Mouse (Mus musculus) urinary bladder, postnatal 36 days (tissue): ENCODE results near the gene Fbxw14.
"Not testable (repeated sequence)": the region's sequence is repeated elsewhere in the genome, so short reads cannot be mapped to it uniquely, and the experiment has no call there.

ENCODE experiments used
- DNase-seq, 2 experiments: peaks; one replicate each; pipeline ENCODE4 v3.0.0; 2022; ENCODE audit warnings: low spot score in 2 of 2, mixed read lengths in 1 of 2

Gene Fbxw14

DNA sequence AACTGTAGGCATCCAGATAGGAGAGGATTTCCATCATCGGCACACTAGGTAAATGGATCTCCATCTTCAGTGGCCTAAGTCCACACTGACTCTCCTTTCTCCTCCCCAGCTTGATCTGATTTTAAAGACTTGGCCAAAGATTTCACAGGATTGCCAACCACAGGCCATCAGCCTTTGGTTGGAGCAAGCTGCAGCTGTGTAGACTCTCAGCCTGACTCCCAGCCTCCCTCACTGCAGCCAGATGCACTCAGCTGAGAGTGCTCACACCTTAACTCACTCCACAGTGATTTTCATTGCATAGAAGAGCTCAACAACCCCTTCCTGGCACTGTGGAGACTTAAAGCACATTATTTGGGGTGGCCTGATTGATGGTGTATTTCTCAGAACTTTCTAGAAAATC, at the start of gene Fbxw14:
Gene Fbxw14, minus strand, starts transcription at position 101 of the 400 bp plus-strand sequence.
- not testable (repeated sequence) for DNase-seq

DNA sequence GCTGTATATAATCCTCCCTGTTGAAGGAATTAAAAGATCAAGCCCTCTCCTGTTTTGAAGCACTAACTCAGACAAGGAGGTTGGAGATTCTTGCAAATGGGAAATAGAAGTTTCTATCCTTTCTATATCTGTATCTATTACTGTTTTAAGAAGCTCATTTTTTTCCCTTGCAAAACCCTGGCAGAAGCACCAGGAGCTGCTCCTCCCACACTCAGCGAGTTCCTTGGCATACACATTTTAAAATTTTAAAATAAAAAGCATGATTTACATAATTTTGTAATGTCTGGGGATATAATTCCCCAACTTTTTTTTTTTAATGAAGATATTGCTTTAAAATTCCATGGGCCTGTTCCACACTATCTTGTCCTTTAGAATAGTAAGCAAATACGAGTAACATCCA, 24.4 kb downstream of the Fbxw14 start:
- DNase-seq: no peak

DNA sequence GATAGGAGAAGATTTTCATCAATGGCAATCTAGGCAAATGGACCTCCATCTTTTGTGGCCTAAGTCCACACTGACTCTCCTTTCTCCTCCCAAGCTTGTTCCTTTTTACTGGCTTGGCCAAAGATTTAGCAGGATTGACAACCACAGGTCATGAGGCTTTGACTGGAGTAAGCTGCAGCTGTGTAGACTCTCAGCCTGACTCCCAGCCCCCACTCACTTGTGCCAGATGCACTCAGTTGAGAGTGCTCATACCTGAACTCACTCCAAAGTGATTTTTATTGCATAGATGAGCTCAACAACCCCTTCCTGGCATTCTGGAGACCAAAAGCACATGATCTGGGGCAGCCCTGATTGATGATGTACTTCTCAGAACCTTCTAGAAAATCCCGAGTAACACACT, 52.8 kb downstream of the Fbxw14 start, which contains the start of gene Fbxw20:
Gene Fbxw20, minus strand, starts transcription at position 101 of the 400 bp plus-strand sequence.
- no peak for DNase-seq
